Mouse (Mus musculus) G1E-ER4 (cell line): ENCODE measurements around the gene Mest. TPM values are rescaled to one million over a fixed set of nuclear protein-coding genes. Genes with fewer than 3 reads are reported as not detected.

Experiments
- GATA1 ChIP-seq: IDR thresholded peaks from one replicate; pipeline ENCODE4 v1.8.0; 2012; ENCODE audit warnings: low read length, inconsistent platforms
- polyA plus RNA-seq: library from polyadenylated mRNA; stranded (reverse); fragments of >175 nt; gene quantifications from 2 replicates; pipeline ENCODE4 v1.2.3, GENCODE M21; 2012

The Mest gene
- polyA plus RNA-seq = 1.1 and 1.4 TPM in 2 replicates

GRCm38 (mm10) chr6:30723331-30723730 is at the start of gene Mest:
Gene Mest, plus strand, starts transcription at chr6:30723547.
- TF ChIP-seq GATA1 = no peak

GRCm38 (mm10) chr6:30673764-30674561 is 49.4 kb upstream of the Mest start:
- no peak for TF ChIP-seq GATA1

GRCm38 (mm10) chr6:30674714-30675280 is 48.5 kb upstream of the Mest start:
- TF ChIP-seq GATA1 = no peak

- TF ChIP-seq GATA1 = no peak
Measured at GRCm38 (mm10) chr6:30675281-30675771, 48.0 kb upstream of the Mest start.

- no peak for TF ChIP-seq GATA1
Measured at GRCm38 (mm10) chr6:30676506-30676905, 46.8 kb upstream of the Mest start.

GRCm38 (mm10) chr6:30677591-30677990 is 45.8 kb upstream of the Mest start:
- TF ChIP-seq GATA1 = no peak

- TF ChIP-seq GATA1 = no peak
Measured at GRCm38 (mm10) chr6:30678482-30678881, 44.9 kb upstream of the Mest start.

GRCm38 (mm10) chr6:30679567-30679966 is 43.8 kb upstream of the Mest start:
- no peak for TF ChIP-seq GATA1

- no peak for TF ChIP-seq GATA1
Measured at GRCm38 (mm10) chr6:30680442-30680841, 42.9 kb upstream of the Mest start.

- no peak for TF ChIP-seq GATA1
Measured at GRCm38 (mm10) chr6:30681935-30682900, 41.1 kb upstream of the Mest start.

GRCm38 (mm10) chr6:30684570-30684969 is 38.8 kb upstream of the Mest start:
- no peak for TF ChIP-seq GATA1

GRCm38 (mm10) chr6:30687198-30687597 is 36.1 kb upstream of the Mest start:
- TF ChIP-seq GATA1 = no peak

GRCm38 (mm10) chr6:30692826-30693225 is 30.5 kb upstream of the Mest start:
- no peak for TF ChIP-seq GATA1

GRCm38 (mm10) chr6:30693350-30693991 is 29.9 kb upstream of the Mest start, which contains the start of gene Cep41:
Gene Cep41, minus strand, starts transcription at chr6:30693749.
- TF ChIP-seq GATA1 = no peak

- no peak for TF ChIP-seq GATA1
Measured at GRCm38 (mm10) chr6:30694209-30694608, 29.1 kb upstream of the Mest start.
